Mouse (Mus musculus): ENCODE results near the gene Kirrel3.

GRCm38 (mm10) chr9:34942122-34942831 lies 456.6 kb downstream of the Kirrel3 start:
- TF ChIP-seq CTCF (IDR thresholded peaks at IDR 0.05) (no peak), EP300 (IDR thresholded peaks at IDR 0.05) (no peak)

All from lung, postnatal 0 days (tissue).